Mouse (Mus musculus): ENCODE measurements at regions not wholly inside any gene's neighbourhood (a gene's known extent, or its start where the extent isn't known, plus 50 kb on each side); places are given as distances from the start of the nearest gene placed in this dataset.

DNA sequence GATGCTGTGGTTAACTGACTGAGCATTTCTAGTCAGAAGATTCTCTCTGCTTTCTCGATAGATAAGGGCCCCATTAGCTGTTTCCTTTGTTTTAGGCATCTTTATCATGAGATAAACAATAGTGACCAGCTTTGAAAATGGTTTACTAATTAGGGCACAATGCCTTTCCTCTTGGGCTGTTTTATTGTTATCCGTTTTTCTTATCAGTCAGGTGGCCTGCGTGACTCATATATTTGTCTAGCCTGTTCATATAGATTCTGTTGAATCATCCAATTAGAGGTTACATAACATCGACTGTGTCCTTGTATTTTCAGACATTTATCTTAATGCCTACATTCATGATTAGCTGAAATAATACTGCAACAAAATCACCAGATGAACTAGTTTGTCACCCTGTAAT is 531.1 kb downstream of the Gm11232 start:
- no peak overlapping the region for H3K4me3 ChIP-seq (ENCODE audit: inconsistent target)
- no peaks in the 10 kb centered on the region for H3K79me2 ChIP-seq (ENCODE audit: inconsistent target)
- no peak overlapping the region for H3K27ac ChIP-seq
- 68% methylated on average over 4 of the region's 4 CpGs for WGBS (ENCODE audit: missing documents)
- no peaks in the 10 kb centered on the region for H3K36me3 ChIP-seq (ENCODE audit: inconsistent target)

- Histone ChIP-seq H3K79me2 (ENCODE audit: inconsistent target) (no peaks in the 10 kb centered on the region), H3K27ac (no peak overlapping the region), H3K4me3 (ENCODE audit: inconsistent target) (no peak overlapping the region), H3K36me3 (ENCODE audit: inconsistent target) (no peaks in the 10 kb centered on the region)
- WGBS (ENCODE audit: missing documents), result 80% methylated on average over 3 of the region's 3 CpGs
These were observed 539.7 kb downstream of the Gm11232 start for GRCm38 (mm10) chr4:71218060-71218459.

- H3K4me3 ChIP-seq (ENCODE audit: inconsistent target), result no peak overlapping the region
- no peaks in the 10 kb centered on the region for H3K36me3 ChIP-seq (ENCODE audit: inconsistent target)
- no peak overlapping the region for H3K27ac ChIP-seq
- no peaks in the 10 kb centered on the region for H3K79me2 ChIP-seq (ENCODE audit: inconsistent target)
- WGBS (ENCODE audit: missing documents), result 58% methylated on average over 1 of the region's 1 CpGs
These were observed 570.0 kb downstream of the Gm11232 start for GRCm38 (mm10) chr4:71187801-71188200.

GRCm38 (mm10) chr4:71177661-71178060 is 580.1 kb downstream of the Gm11232 start:
- no peaks in the 10 kb centered on the region for H3K36me3 ChIP-seq (ENCODE audit: inconsistent target)
- H3K27ac ChIP-seq, result no peak overlapping the region
- 55% methylated on average over 2 of the region's 2 CpGs for WGBS (ENCODE audit: missing documents)
- no peak overlapping the region for H3K4me3 ChIP-seq (ENCODE audit: inconsistent target)
- no peaks in the 10 kb centered on the region for H3K79me2 ChIP-seq (ENCODE audit: inconsistent target)

DNA sequence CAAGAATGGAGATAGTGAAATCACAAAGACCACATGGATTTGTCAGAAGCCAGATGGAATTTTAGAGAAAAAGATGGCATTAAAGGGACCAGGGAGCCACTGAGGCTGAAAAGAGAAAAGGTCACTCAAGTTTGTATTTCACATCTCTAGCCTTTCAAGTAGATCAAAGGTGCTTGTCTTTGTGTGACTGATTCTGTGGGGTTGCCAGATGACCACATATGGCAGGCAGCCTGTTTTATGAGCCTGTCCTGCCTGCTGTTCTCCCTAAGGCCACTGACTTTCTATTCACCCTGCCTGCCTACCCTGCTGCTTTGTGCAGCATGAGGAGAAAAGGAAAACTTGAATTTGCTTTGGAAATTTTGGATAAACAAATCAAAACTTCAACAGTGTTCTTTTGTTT is 592.0 kb downstream of the Gm11232 start:
- no peaks in the 10 kb centered on the region for H3K79me2 ChIP-seq (ENCODE audit: inconsistent target)
- no peaks in the 10 kb centered on the region for H3K36me3 ChIP-seq (ENCODE audit: inconsistent target)
- H3K27ac ChIP-seq, result no peak overlapping the region
- no peak overlapping the region for H3K4me3 ChIP-seq (ENCODE audit: inconsistent target)

DNA sequence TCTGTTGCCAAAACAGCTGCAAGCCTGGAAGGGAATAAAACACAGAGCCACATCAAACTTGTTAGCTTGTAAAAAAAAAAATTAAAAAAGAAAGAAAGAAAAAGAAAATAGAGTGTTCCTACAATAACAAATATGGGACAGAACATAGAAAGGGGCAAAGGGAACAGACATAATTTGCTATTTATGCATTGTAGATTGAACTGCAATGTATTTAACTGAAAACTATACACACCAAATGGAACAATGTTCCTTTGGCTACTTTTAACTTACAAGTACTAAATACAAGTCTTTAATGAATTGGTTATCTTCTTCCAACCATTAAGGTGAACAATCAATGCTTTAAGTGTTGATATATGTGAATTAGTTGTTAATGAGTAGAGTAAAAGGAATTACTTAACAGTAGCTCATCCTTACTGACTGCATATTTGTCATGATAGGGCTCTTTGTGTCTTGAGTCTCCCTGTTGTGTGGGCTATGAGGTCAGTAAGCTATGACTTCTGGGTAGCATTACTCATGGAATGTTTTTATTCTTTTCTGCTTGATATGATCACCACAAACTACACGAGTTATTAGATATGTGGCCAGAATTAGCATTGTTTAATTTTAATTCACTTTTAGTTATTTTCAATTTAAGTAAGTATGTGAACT is 597.0 kb upstream of the Megf9 start:
- Histone ChIP-seq H3K79me2 (ENCODE audit: inconsistent target) (no peaks in the 10 kb centered on the region), H3K27ac (no peak overlapping the region), H3K36me3 (ENCODE audit: inconsistent target) (no peaks in the 10 kb centered on the region), H3K4me3 (ENCODE audit: inconsistent target) (no peak overlapping the region)
- 64% methylated on average over 1 of the region's 1 CpGs for WGBS (ENCODE audit: missing documents)

- Histone ChIP-seq H3K27ac (no peak overlapping the region), H3K79me2 (ENCODE audit: inconsistent target) (no peaks in the 10 kb centered on the region), H3K4me3 (ENCODE audit: inconsistent target) (no peak overlapping the region), H3K36me3 (ENCODE audit: inconsistent target) (no peaks in the 10 kb centered on the region)
- 94% methylated on average over 7 of the region's 7 CpGs for WGBS (ENCODE audit: missing documents)
These were observed 596.3 kb upstream of the Megf9 start for GRCm38 (mm10) chr4:71130946-71131669.

- Histone ChIP-seq H3K79me2 (ENCODE audit: inconsistent target) (no peaks in the 10 kb centered on the region), H3K36me3 (ENCODE audit: inconsistent target) (no peaks in the 10 kb centered on the region), H3K27ac (no peak overlapping the region), H3K4me3 (ENCODE audit: inconsistent target) (no peak overlapping the region)
- 91% methylated on average over 1 of the region's 1 CpGs for WGBS (ENCODE audit: missing documents)
These were observed 594.5 kb upstream of the Megf9 start for GRCm38 (mm10) chr4:71129306-71129705.
